Mouse (Mus musculus) kidney, postnatal 4 days (tissue): Measurements from ENCODE around the gene Ppdpf.
A peak's percentile ranks its signal among the peaks of the same experiment; 100 is the strongest.
"Not testable (repeated sequence)": the region's sequence is repeated elsewhere in the genome, so short reads cannot be mapped to it uniquely, and the experiment has no call there.

ENCODE experiments used
- DNase-seq, 2 experiments: peaks; one replicate each; pipeline ENCODE4 v3.0.0; 2021; ENCODE audit warnings: mixed read lengths in 2 of 2

The Ppdpf gene

GRCm38 (mm10) chr2:181159771-181160170 lies 27.3 kb upstream of the Ppdpf start:
- no peak for DNase-seq

- DNase-seq: no peak
Measured at GRCm38 (mm10) chr2:181160821-181161220, 26.2 kb upstream of the Ppdpf start.

GRCm38 (mm10) chr2:181166469-181166868 lies 20.6 kb upstream of the Ppdpf start:
- no peak for DNase-seq

- DNase-seq: no peak
Measured at GRCm38 (mm10) chr2:181174646-181175045, 12.4 kb upstream of the Ppdpf start.

GRCm38 (mm10) chr2:181178015-181178414 lies 9.0 kb upstream of the Ppdpf start:
- no peak for DNase-seq

- no peak for DNase-seq
Measured at GRCm38 (mm10) chr2:181178471-181178870, 8.6 kb upstream of the Ppdpf start.

- no peak for DNase-seq
Measured at GRCm38 (mm10) chr2:181180898-181181297, 6.1 kb upstream of the Ppdpf start.

- peak; percentile 89 to 92 for DNase-seq
Measured at GRCm38 (mm10) chr2:181186635-181187034, 412 bp upstream of the Ppdpf start.

GRCm38 (mm10) chr2:181188681-181189080 lies 1.6 kb downstream of the Ppdpf start:
- peak in 1 of 2 experiments; percentile 19 for DNase-seq

GRCm38 (mm10) chr2:181189321-181189720 lies 2.3 kb downstream of the Ppdpf start:
- DNase-seq: no peak

GRCm38 (mm10) chr2:181191385-181191784 lies 4.3 kb downstream of the Ppdpf start:
- not testable (repeated sequence) for DNase-seq

GRCm38 (mm10) chr2:181191936-181192335 lies 4.9 kb downstream of the Ppdpf start:
- no peak for DNase-seq

- no peak for DNase-seq
Measured at GRCm38 (mm10) chr2:181193044-181193443, 6.0 kb downstream of the Ppdpf start.

- DNase-seq: no peak
Measured at GRCm38 (mm10) chr2:181196628-181197300, 9.7 kb downstream of the Ppdpf start.

GRCm38 (mm10) chr2:181201606-181202005 lies 14.6 kb downstream of the Ppdpf start:
- DNase-seq: no peak

GRCm38 (mm10) chr2:181202422-181202821 lies 15.4 kb downstream of the Ppdpf start, which contains the start of gene Ptk6:
Gene Ptk6, minus strand, starts transcription at chr2:181202789.
- no peak for DNase-seq

GRCm38 (mm10) chr2:181202886-181203285 lies 15.8 kb downstream of the Ppdpf start:
- DNase-seq: no peak

- DNase-seq: no peak
Measured at GRCm38 (mm10) chr2:181205678-181206077, 18.6 kb downstream of the Ppdpf start.

GRCm38 (mm10) chr2:181206118-181206517 lies 19.1 kb downstream of the Ppdpf start:
- no peak for DNase-seq

- DNase-seq: peak in 1 of 2 experiments; percentile 29
Measured at GRCm38 (mm10) chr2:181212389-181213020, 25.5 kb downstream of the Ppdpf start.

- peak; percentile 45 to 57 for DNase-seq
Measured at GRCm38 (mm10) chr2:181213021-181213445, 26.0 kb downstream of the Ppdpf start, which contains the start of gene Srms. Gene Srms, minus strand, starts transcription at chr2:181213185.

GRCm38 (mm10) chr2:181216037-181216436 lies 29.0 kb downstream of the Ppdpf start:
- no peak for DNase-seq

GRCm38 (mm10) chr2:181218881-181219485 lies 31.9 kb downstream of the Ppdpf start:
- peak in 1 of 2 experiments; percentile 14 for DNase-seq
